Mouse (Mus musculus) lung, postnatal 0 days (tissue): ENCODE results near the gene Stx8.

ENCODE experiments used
- CTCF ChIP-seq: IDR thresholded peaks from 2 replicates; pipeline ENCODE4 v1.5.1; 2016; ENCODE audit warnings: antibody characterized with exemption, mild to moderate bottlenecking
- EP300 ChIP-seq: IDR thresholded peaks from 2 replicates; pipeline ENCODE4 v1.6.1; 2016; ENCODE audit warnings: antibody characterized with exemption, mild to moderate bottlenecking, control low read depth

DNA sequence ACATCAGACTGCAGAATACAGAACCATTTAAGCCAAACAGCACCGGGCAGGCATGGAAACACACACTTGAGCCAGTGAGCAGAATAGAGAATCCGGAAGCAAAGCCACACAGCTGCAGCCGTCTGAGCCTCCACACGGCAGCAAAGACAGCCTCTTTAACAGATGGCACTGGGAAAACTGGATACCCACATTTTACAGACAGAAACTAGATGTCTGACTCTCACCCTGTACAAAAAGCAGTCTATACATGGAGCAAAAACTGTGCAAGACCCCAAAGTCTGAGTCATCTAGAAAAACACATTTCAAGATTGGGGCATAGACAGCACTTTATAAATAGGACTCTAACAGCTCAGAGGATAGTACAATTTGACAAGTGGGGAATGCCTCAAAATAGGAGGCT, 25.2 kb downstream of the Stx8 start:
- no peak for TF ChIP-seq CTCF
- TF ChIP-seq EP300: no peak
